Mouse (Mus musculus): ENCODE measurements at regions not wholly inside any gene's neighbourhood (a gene's known extent, or its start where the extent isn't known, plus 50 kb on each side); places are given as distances from the start of the nearest gene placed in this dataset.

DNA sequence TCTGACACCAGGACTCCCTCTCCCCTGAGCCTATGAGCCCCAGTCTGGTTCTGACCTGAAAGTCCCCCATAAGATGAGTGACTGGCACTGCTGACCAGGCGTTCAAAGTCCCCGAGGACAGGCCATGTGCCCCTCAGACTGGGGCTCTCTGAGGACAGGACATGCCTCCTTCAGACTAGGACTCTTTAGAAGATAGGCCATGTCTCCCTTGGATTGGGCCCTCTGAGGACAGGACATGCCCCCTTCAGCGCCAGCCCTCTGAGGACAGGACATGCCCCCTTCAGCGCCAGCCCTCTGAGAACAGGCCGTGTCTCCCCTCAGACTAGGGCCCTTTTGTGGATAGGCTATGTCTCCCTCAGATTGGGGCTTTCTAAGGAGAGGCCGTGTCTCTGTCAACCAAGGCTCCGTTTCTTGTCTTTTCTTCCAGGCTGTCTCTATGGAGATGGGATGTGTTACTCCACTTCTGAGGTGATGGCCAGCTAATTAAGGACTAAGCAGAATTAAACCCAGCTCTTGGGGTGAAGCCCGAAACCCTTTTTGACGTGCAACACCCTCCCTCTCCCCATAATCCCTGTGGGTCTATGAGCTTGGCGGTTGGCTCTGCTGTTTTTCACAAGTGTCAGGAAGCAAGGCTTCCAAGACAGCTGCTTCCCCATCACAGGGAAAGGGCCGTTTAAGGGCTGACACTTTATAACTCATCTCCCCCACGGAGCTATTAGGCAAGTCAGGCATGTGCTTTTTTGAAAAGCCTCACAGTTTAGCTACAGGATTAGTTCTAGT is 135.8 kb downstream of the Vegfa start:
- intact Hi-C loops (cut with DNase I) = no loop called here
- peak overlapping the region; percentile 64 for H3K27ac ChIP-seq
- H3K4me3 ChIP-seq = no peak overlapping the region
- TF ChIP-seq CTCF (IDR thresholded peaks at IDR 0.05) = no peak
- DNase-seq = peak; percentile 46

DNA sequence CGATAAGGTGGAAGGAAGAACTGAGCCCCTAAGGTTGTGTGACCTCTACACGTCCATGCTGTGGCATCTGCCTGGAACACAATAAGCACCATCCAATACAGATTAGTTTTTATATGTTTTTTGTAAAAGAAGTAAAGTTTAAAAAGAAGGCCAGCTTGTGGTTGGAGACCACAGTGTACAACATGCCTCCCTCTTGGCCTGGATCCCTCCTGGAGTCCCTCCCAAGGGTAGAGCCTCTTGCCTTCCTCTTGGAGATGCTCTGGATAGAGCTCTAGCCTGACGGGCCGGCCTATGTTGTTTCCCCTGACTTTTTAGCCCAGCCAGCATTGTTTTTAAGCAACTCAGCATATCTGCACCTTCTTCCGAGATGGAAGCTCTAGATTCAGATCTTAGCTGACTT is 138.0 kb downstream of the Vegfa start:
- DNase-seq = no peak
- Histone ChIP-seq H3K4me3 (no peak overlapping the region), H3K27ac (peak overlapping the region; percentile 65)
- no peak for TF ChIP-seq CTCF (IDR thresholded peaks at IDR 0.05)
- intact Hi-C loops (cut with DNase I) = loop anchor here (5.0 kb wide), 1 partner anchor 42 kb away; no protein-coding TSS in a partner anchor

GRCm38 (mm10) chr17:45893698-45894097 is 138.5 kb downstream of the Vegfa start:
- no peak for DNase-seq
- intact Hi-C loops (cut with DNase I) = loop anchor here (5.0 kb wide), 1 partner anchor 41 kb away; no protein-coding TSS in a partner anchor
- TF ChIP-seq CTCF (IDR thresholded peaks at IDR 0.05) = no peak
- no peak overlapping the region for H3K4me3 ChIP-seq
- H3K27ac ChIP-seq = peak overlapping the region; percentile 65

GRCm38 (mm10) chr17:45893094-45893493 is 139.1 kb downstream of the Vegfa start:
- peak; percentile 60 for DNase-seq
- Histone ChIP-seq H3K4me3 (no peak overlapping the region), H3K27ac (peak overlapping the region; percentile 65)
- no peak for TF ChIP-seq CTCF (IDR thresholded peaks at IDR 0.05)
- intact Hi-C loops (cut with DNase I) = loop anchor here (5.0 kb wide), 1 partner anchor 41 kb away; no protein-coding TSS in a partner anchor

DNA sequence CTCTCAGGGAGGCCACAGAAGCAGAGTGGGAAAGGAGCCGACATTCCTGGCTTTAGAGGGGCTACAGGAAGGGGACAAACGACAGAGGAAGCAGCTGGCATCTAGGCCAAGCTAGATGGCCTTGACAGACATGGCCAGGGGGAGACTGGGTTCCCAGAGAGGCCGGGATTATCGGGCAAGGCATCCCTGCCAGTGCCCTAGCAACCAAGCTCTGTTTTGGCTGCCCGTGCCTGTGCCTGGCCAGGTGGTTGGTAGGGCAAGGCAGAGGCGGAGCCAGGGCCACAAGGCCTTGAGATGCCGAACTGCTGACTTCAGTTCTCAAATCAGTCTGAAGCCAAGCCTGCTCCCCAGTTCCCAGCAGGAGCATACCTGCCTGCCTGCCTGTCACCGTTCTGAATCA is 142.7 kb downstream of the Vegfa start:
- peak; percentile 87 for DNase-seq
- intact Hi-C loops (cut with DNase I) = no loop called here
- Histone ChIP-seq H3K27ac (peak overlapping the region; percentile 76), H3K4me3 (no peak overlapping the region)
- TF ChIP-seq CTCF (IDR thresholded peaks at IDR 0.05) = no peak

DNA sequence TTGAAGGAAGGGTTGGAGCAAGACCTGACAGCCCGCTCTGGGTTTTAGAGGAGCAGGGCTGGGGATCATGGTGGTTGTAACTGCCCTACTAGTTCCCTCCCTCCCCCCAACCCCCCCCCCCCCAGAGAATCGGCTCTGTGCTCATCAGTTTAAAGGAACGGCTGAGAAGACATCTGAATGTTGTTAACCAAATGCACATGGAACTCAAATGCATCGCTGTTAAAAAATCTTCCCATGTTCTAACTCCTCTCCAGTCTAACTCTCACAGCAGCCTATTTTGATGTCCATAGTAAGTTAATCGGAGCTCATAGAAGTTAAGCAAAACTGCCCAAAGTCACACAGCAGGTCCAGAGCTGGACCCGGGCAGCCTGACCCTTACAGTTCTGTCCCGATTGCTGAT is 143.1 kb downstream of the Vegfa start:
- TF ChIP-seq CTCF (IDR thresholded peaks at IDR 0.05) = no peak
- intact Hi-C loops (cut with DNase I) = no loop called here
- Histone ChIP-seq H3K4me3 (no peak overlapping the region), H3K27ac (peak overlapping the region; percentile 76)
- no peak for DNase-seq

DNA sequence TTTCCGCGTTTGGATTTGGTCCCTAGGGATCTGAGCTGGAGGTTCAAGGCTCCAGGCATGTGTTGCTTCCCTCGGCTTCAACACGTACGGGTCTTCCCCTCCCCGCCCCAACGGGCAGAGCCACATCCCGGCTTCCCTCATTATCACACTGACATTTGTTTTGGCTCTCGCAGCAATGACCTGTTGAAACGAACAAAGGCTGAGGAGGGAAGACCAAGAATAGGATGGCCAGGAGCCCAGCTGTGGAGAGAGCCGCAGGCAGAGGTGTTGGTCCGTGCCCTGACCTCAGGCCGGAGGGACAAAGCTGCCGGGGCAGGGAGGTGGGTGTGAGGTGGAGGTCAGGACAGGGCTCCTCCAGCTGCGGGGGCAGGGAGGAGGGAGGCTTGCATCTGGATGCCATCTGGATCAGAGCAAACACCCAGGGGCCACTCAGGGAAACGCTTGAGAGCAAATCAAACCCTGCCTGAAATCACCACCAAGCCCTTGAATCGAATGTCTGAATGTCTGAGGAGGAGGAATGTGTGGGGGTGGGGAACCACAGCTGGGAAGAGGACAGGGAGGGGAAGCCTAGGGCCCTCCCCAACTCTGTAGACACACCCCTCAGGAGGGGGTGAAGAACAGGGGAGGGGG is 145.6 kb downstream of the Vegfa start:
- DNase-seq = peak; percentile 57
- peak overlapping the region; percentile 36 for H3K4me3 ChIP-seq

DNA sequence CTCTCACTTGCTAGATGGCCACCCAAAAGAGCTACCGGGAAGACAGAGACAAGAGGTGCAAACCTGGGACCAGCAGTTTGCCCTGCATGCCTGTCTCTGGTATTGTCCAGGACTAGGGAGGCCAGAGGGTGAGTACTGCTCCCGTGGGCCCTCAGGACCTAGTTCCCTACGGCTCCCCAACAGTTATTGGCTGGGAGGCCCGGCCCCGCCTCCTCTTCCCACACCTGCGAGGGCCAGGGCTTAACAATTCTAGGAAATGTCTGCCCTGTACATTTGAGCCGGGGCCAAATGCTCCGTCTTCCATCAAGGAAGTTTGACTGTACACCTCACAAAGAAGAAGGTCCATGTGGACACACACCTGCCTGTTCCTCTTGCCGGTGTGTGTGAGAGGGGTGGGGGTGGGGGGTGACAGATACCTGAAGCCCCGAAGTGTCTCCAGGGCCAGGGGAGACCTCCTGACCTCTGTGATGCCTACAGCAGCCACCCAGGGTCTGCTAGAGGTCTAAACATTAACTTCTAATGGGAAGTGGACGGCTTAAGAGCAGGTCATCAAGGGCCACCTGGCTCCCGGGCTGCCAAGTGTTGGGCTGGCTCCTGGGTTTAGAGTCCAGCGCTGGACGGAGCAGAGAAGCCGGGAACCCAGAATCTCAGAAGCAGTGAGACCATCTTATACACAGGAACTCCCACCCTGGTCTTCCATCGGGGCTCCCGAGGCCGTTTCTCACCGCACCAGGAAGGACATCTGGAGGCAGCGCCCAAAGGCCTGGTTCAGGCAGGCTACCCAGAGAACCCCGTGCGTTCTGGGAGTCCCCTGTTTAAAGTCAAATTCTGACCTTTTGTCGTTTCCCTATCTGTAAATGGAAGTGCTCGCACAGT is 146.5 kb downstream of the Vegfa start:
- DNase-seq = peak; percentile 58
- H3K4me3 ChIP-seq = peak overlapping the region; percentile 36
- intact Hi-C loops (cut with DNase I) = no loop called here
- no peak for TF ChIP-seq CTCF (IDR thresholded peaks at IDR 0.05)
- H3K27ac ChIP-seq = peak overlapping the region; percentile 60

More for the DNA sequence above, 145.6 kb downstream of the Vegfa start:
- H3K27ac ChIP-seq = peak overlapping the region; percentile 51
- intact Hi-C loops (cut with DNase I) = no loop called here
- TF ChIP-seq CTCF (IDR thresholded peaks at IDR 0.05) = no peak

DNA sequence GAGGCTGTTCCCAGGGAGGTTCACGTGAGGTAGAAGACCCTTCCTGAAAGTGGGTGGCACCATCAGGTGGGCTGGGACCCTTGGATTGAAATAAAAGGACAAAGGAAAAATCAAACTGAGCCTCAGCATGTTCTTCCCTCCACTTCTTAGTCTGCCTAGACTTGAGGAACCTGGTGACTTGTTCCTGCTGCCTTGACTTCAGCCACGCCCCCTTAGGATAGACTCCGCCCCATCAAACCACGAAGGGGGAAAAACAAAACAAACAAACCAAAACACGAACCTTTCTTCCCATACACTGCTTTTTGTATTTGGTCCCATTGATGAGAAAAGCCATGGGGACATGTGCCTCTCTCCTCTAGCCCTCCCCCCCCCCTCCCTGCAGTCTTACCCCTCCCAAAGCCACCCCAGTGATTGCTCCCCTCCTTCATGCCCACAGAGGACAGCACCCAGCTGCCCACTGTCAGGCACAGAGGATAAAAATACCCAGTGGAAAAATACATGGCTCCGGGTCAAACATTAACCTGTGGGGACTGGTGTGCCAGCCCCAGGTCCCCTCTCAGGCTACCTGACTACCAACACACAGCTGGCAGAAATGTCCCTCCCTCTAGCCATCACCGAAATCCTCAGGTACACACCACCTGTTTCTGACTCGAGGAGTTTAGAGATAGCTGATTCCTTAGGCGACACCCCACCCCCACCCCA is 148.0 kb downstream of the Vegfa start:
- no peak for DNase-seq
- Histone ChIP-seq H3K4me3 (no peak overlapping the region), H3K27ac (no peak overlapping the region)
- no peak for TF ChIP-seq CTCF (IDR thresholded peaks at IDR 0.05)
- intact Hi-C loops (cut with DNase I) = no loop called here

- Histone ChIP-seq H3K4me3 (no peak overlapping the region), H3K27ac (no peak overlapping the region)
- intact Hi-C loops (cut with DNase I) = no loop called here
- TF ChIP-seq CTCF (IDR thresholded peaks at IDR 0.05) = no peak
- DNase-seq = no peak
Measured at GRCm38 (mm10) chr17:45882682-45883081, 149.0 kb upstream of the 1600014C23Rik start.

- H3K27ac ChIP-seq = no peak overlapping the region
- no peak for DNase-seq
- intact Hi-C loops (cut with DNase I) = no loop called here
Measured at GRCm38 (mm10) chr17:45881284-45881683, 147.6 kb upstream of the 1600014C23Rik start.

GRCm38 (mm10) chr17:45880761-45881160 is 147.1 kb upstream of the 1600014C23Rik start:
- H3K4me3 ChIP-seq = no peak overlapping the region
- H3K27ac ChIP-seq = no peak overlapping the region
- intact Hi-C loops (cut with DNase I) = no loop called here
- no peak for TF ChIP-seq CTCF (IDR thresholded peaks at IDR 0.05)
- DNase-seq = no peak

More at GRCm38 (mm10) chr17:45881284-45881683, 147.6 kb upstream of the 1600014C23Rik start:
- no peak for TF ChIP-seq CTCF (IDR thresholded peaks at IDR 0.05)
- H3K4me3 ChIP-seq = no peak overlapping the region
